Mouse (Mus musculus) heart, adult 2 months (tissue): ENCODE results near the gene Zfp11.

ENCODE experiments used
- CTCF ChIP-seq: fragments of 200-600 bp; IDR thresholded peaks from 2 replicates; pipeline ENCODE4 v1.8.1; 2022; ENCODE audit warnings: antibody characterized with exemption, mild to moderate bottlenecking, moderate library complexity
- EP300 ChIP-seq: fragments of 200-500 bp; IDR thresholded peaks from 2 replicates; pipeline ENCODE4 v1.6.1; 2011; ENCODE audit warnings: low read depth, low read length, control low read depth; ENCODE audit not compliant: insufficient read depth
- POLR2A ChIP-seq: fragments of 200-500 bp; IDR thresholded peaks from 2 replicates; pipeline ENCODE4 v1.6.1; 2011; ENCODE audit warnings: mild to moderate bottlenecking, low read depth, low read length, control low read depth; ENCODE audit not compliant: insufficient read depth

DNA sequence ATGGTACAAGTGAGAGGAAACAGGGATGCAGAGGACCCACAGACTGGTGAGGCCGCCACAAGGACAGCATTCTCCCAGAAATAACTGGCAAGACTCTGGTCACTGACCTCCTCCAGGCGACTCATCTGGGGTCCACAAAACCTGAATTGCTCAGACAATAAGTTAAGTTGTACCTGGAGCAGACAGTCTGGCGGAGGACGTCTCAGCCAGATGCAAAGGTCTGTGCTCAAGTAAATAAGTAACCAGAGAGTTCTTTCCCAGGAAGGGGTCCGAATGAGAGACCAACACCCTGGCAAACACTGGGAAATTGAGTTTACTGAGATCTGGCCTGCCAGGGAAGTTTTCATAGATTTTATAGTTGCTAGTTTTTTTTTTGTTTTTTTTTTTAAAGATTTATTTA is 48.5 kb downstream of the Zfp11 start:
- TF ChIP-seq EP300 (no peak), POLR2A (no peak), CTCF (no peak)
